Mouse (Mus musculus): ENCODE data around the gene Megf6. TPM values are rescaled to one million over a fixed set of nuclear protein-coding genes. Genes with fewer than 3 reads are reported as not detected.
A peak's percentile ranks its signal among the peaks of the same experiment; 100 is the strongest.

Gene Megf6
- polyA plus RNA-seq, 1 experiment: 3.8 TPM

DNA sequence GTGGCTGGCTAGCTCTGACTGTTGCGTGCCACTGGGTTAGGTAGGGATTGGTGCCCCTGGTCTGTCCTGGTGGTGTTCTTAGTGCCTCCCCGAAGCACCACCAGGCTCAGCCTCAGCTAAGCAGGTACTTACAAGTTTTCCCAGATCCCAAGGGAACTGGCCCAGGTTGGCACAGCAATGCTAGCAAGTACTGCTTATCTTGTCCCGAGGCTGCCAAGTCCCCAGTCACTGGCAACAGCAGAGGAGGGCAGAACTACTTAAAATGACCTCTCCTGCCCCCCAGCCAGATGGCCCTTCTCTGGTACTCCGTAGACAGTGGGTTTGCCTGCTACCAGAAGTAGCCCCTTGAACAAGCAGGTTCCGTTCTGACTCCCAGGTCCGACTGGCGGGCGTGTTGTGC is 68.7 kb downstream of the Megf6 start:
- no peaks in the 10 kb centered on the region for H3K36me3 ChIP-seq (ENCODE audit: control insufficient read depth, insufficient read depth, low read length, poor library complexity, severe bottlenecking)
- no peaks in the 10 kb centered on the region for H3K27me3 ChIP-seq (ENCODE audit: control insufficient read depth, insufficient read depth, low read length, poor library complexity, severe bottlenecking)
- no peaks in the 10 kb centered on the region for H3K9me3 ChIP-seq (replicated peaks; ENCODE audit: control insufficient read depth, insufficient read depth, low read length, poor library complexity, severe bottlenecking)
- no peak overlapping the region for H3K4me3 ChIP-seq (ENCODE audit: low read depth, low read length)
- TF ChIP-seq POLR2A (IDR thresholded peaks at IDR 0.05; ENCODE audit: insufficient read depth, low read length) (no peak), CTCF (IDR thresholded peaks at IDR 0.05; ENCODE audit: low read depth, low read length) (no peak), EP300 (IDR thresholded peaks at IDR 0.05; ENCODE audit: insufficient read depth, low read depth, low read length) (no peak)
- H3K27ac ChIP-seq (ENCODE audit: insufficient read depth, low read length): no peak overlapping the region
- H3K4me1 ChIP-seq (ENCODE audit: control insufficient read depth, insufficient read depth, low read length): peaks cover 2% of the 10 kb centered on the region
- H3K9ac ChIP-seq (ENCODE audit: low read depth, poor library complexity, severe bottlenecking): no peak overlapping the region

DNA sequence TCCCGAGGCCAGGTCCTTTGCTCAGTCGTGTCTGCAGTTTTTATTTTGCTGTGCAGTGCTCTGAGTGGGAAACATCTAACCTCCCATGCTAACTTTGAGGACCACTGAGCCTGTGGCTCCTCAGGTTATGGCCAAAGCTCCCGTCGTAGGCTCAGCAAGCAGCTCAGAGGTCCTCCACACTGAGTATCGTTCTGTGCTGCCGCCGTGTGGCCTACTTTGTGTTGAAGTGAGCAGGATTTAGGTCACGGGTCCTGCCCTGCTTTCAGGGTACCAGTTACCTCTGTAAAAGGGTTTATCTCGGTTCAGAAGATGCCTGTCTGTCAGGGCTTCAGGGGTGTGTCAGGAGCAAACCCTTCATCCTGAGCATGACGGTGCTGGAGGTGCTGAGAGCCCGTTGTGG is 70.1 kb downstream of the Megf6 start:
- no peaks in the 10 kb centered on the region for H3K9me3 ChIP-seq (replicated peaks; ENCODE audit: control insufficient read depth, insufficient read depth, low read length, poor library complexity, severe bottlenecking)
- no peaks in the 10 kb centered on the region for H3K27me3 ChIP-seq (ENCODE audit: control insufficient read depth, insufficient read depth, low read length, poor library complexity, severe bottlenecking)
- no peaks in the 10 kb centered on the region for H3K36me3 ChIP-seq (ENCODE audit: control insufficient read depth, insufficient read depth, low read length, poor library complexity, severe bottlenecking)
- H3K4me3 ChIP-seq (ENCODE audit: low read depth, low read length): no peak overlapping the region
- H3K9ac ChIP-seq (ENCODE audit: low read depth, poor library complexity, severe bottlenecking): no peak overlapping the region
- TF ChIP-seq CTCF (IDR thresholded peaks at IDR 0.05; ENCODE audit: low read depth, low read length) (peak; percentile 22), POLR2A (IDR thresholded peaks at IDR 0.05; ENCODE audit: insufficient read depth, low read length) (no peak)
- H3K27ac ChIP-seq (ENCODE audit: insufficient read depth, low read length): no peak overlapping the region
- H3K4me1 ChIP-seq (ENCODE audit: control insufficient read depth, insufficient read depth, low read length): peaks cover 2% of the 10 kb centered on the region

DNA sequence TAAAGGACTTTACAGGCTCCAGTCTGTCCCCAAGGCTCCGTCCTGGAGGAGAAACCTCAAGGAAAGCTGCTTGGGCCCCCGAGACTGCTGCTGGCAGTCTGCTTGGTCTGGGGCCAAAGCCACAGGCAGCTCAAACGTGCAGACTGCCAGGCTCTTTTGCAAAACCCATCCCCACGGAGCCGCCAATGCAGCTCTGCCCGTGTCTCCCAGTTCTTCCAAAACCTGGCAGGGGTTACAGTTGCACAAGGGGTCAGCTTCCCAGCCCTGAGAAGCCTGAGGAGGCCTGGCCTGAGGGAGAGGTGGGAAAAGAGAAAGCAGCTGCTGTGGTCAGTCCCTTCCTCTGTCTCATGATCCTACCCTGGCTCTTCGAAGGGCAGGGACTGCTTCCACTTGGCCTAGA is 74.8 kb downstream of the Megf6 start:
- no peaks in the 10 kb centered on the region for H3K9me3 ChIP-seq (replicated peaks; ENCODE audit: control insufficient read depth, insufficient read depth, low read length, poor library complexity, severe bottlenecking)
- no peak overlapping the region for H3K4me3 ChIP-seq (ENCODE audit: low read depth, low read length)
- H3K36me3 ChIP-seq (ENCODE audit: control insufficient read depth, insufficient read depth, low read length, poor library complexity, severe bottlenecking): no peaks in the 10 kb centered on the region
- no peak overlapping the region for H3K9ac ChIP-seq (ENCODE audit: low read depth, poor library complexity, severe bottlenecking)
- no peak for TF ChIP-seq EP300 (IDR thresholded peaks at IDR 0.05; ENCODE audit: insufficient read depth, low read depth, low read length)
- no peak for TF ChIP-seq POLR2A (IDR thresholded peaks at IDR 0.05; ENCODE audit: insufficient read depth, low read length)
- no peak for TF ChIP-seq CTCF (IDR thresholded peaks at IDR 0.05; ENCODE audit: low read depth, low read length)
- H3K27ac ChIP-seq (ENCODE audit: insufficient read depth, low read length): no peak overlapping the region
- H3K4me1 ChIP-seq (ENCODE audit: control insufficient read depth, insufficient read depth, low read length): no peaks in the 10 kb centered on the region
- no peaks in the 10 kb centered on the region for H3K27me3 ChIP-seq (ENCODE audit: control insufficient read depth, insufficient read depth, low read length, poor library complexity, severe bottlenecking)

DNA sequence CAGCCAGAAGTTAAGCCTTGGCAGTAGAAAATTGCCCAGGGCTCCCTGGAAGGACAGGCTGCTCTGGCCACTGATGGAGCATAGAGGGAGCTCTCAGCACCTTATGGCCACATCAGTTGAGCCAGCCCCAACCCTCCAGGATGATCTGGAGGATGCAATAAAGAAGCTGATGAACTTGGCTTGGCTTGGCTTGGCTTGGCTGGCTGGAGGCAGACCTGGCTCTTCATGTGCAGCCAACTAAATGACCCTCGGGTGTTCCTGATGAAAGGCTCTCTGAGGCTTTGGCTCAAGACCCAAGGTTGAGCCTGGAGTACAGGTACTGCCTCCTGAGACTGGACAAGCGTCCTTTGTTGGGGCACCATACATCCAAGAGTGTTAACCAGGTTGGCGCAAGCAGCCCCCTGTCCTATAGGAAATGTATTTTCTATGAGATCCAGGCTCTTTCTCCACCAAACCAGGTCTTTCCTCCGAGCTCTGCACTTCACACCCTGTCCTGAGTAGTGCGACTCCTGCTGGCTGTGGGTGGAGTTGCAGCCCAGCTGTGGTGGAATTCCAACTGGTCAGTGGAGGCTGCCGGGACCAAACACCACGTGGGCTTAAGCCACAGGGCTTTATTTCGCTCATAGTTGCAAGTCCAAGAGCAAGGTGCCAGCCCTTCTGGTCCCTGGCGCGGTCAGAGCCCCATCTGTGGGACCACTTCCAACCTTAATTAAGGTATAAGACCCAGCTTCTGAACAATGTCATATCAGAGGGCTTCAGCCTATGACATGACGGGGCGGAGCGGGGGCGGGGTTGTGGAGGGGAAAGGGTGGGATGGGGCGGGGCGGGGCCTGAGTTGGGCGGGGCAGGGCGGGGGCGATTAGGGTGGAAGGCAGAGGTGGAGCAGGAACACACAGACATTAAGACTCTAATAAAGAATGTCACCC is 75.8 kb downstream of the Megf6 start:
- TF ChIP-seq POLR2A (IDR thresholded peaks at IDR 0.05; ENCODE audit: insufficient read depth, low read length) (no peak), EP300 (IDR thresholded peaks at IDR 0.05; ENCODE audit: insufficient read depth, low read depth, low read length) (no peak), CTCF (IDR thresholded peaks at IDR 0.05; ENCODE audit: low read depth, low read length) (peak; percentile 97)
- no peaks in the 10 kb centered on the region for H3K9me3 ChIP-seq (replicated peaks; ENCODE audit: control insufficient read depth, insufficient read depth, low read length, poor library complexity, severe bottlenecking)
- H3K9ac ChIP-seq (ENCODE audit: low read depth, poor library complexity, severe bottlenecking): no peak overlapping the region; the same call in 1 of the 2 replicates
- H3K4me3 ChIP-seq (ENCODE audit: low read depth, low read length): peak overlapping the region; percentile 71
- no peak overlapping the region for H3K27ac ChIP-seq (ENCODE audit: insufficient read depth, low read length)
- no peaks in the 10 kb centered on the region for H3K27me3 ChIP-seq (ENCODE audit: control insufficient read depth, insufficient read depth, low read length, poor library complexity, severe bottlenecking)
- no peaks in the 10 kb centered on the region for H3K36me3 ChIP-seq (ENCODE audit: control insufficient read depth, insufficient read depth, low read length, poor library complexity, severe bottlenecking)
- no peaks in the 10 kb centered on the region for H3K4me1 ChIP-seq (ENCODE audit: control insufficient read depth, insufficient read depth, low read length)

DNA sequence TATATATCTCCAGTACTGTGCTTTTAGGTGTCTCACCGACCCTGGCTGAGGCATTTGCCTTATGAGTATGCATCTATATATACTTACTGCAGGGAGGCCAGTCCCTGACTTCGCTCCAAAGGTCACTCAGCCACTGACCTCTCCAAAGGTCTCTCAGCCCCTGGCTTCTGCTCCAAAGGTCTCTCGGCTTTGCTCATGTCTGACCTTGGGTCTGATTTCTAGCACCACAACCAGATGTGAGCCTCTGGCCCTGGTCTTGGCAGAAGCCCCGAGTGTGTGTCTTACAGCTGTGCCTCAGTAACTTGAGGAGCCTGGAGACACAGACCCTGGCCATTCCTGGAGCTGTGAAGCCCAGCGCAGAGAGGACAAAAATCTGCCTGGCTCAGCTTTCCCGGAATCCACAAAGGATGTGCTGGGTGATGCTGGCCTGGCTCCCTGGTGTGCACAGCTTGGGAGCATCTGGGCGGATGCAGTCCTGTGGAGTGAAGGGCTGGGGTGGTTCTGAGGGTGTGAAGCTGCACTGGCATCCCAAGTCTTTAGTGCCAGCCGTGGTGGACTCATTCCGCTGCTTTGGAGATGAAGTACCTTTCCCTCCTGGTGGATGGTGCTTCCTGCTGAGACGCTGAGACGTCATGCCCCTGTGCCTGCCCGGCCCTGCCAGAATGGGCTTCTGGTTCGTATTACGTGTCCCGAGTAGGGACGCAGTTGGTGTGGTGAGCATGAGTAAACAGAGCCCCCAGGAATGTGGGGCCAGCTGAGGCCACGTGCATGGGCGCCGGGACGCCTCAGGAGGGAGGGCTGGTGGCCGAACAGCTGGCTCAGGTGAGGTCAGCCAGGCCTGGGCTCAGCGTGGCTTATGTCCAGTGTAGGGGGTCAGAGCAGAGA is 76.9 kb downstream of the Megf6 start:
- no peak for TF ChIP-seq POLR2A (IDR thresholded peaks at IDR 0.05; ENCODE audit: insufficient read depth, low read length)
- TF ChIP-seq EP300 (IDR thresholded peaks at IDR 0.05; ENCODE audit: insufficient read depth, low read depth, low read length): no peak
- TF ChIP-seq CTCF (IDR thresholded peaks at IDR 0.05; ENCODE audit: low read depth, low read length): no peak
- no peaks in the 10 kb centered on the region for H3K4me1 ChIP-seq (ENCODE audit: control insufficient read depth, insufficient read depth, low read length)
- no peak overlapping the region for H3K27ac ChIP-seq (ENCODE audit: insufficient read depth, low read length)
- no peak overlapping the region for H3K9ac ChIP-seq (ENCODE audit: low read depth, poor library complexity, severe bottlenecking)
- no peaks in the 10 kb centered on the region for H3K9me3 ChIP-seq (replicated peaks; ENCODE audit: control insufficient read depth, insufficient read depth, low read length, poor library complexity, severe bottlenecking)
- no peaks in the 10 kb centered on the region for H3K27me3 ChIP-seq (ENCODE audit: control insufficient read depth, insufficient read depth, low read length, poor library complexity, severe bottlenecking)
- no peak overlapping the region for H3K4me3 ChIP-seq (ENCODE audit: low read depth, low read length)
- H3K36me3 ChIP-seq (ENCODE audit: control insufficient read depth, insufficient read depth, low read length, poor library complexity, severe bottlenecking): no peaks in the 10 kb centered on the region
